Mouse (Mus musculus) midbrain, embryonic 12.5 days (tissue): ENCODE measurements around the gene Spin2c. TPM values are rescaled to one million over a fixed set of nuclear protein-coding genes. Genes with fewer than 3 reads are reported as not detected.

Source experiments
- ATAC-seq: fragments of 200-750 bp; cut with Nextera tagmentation; 2 replicates; pipeline ENCODE4 v1.8.0; 2017; ENCODE audit warnings: low read depth, moderate TSS enrichment, moderate library complexity; ENCODE audit not compliant: low FRiP score
- H3K27ac ChIP-seq: fragments of 300-500 bp; sonication (generic); replicated peaks from 2 replicates; pipeline ENCODE4 v1.5.1; 2016; ENCODE audit warnings: mild to moderate bottlenecking
- H3K27me3 ChIP-seq: fragments of 300-500 bp; sonication (generic); 2 replicates; pipeline ENCODE4 v1.6.1; 2016; ENCODE audit warnings: mild to moderate bottlenecking
- H3K36me3 ChIP-seq: fragments of 300-500 bp; sonication (generic); 2 replicates; pipeline ENCODE4 v1.6.1; 2016
- H3K4me1 ChIP-seq: fragments of 300-500 bp; sonication (generic); 2 replicates; pipeline ENCODE4 v1.6.1; 2016
- H3K4me2 ChIP-seq: fragments of 300-500 bp; sonication (generic); replicated peaks from 2 replicates; pipeline ENCODE4 v1.6.1; 2016; ENCODE audit warnings: mild to moderate bottlenecking, moderate library complexity
- H3K4me3 ChIP-seq: fragments of 300-500 bp; sonication (generic); 2 replicates; pipeline ENCODE4 v1.5.1; 2016; ENCODE audit warnings: mild to moderate bottlenecking
- H3K9ac ChIP-seq: fragments of 300-500 bp; sonication (generic); replicated peaks from 2 replicates; pipeline ENCODE4 v1.6.1; 2016; ENCODE audit warnings: mild to moderate bottlenecking, moderate library complexity
- H3K9me3 ChIP-seq: fragments of 300-500 bp; sonication (generic); 2 replicates; pipeline ENCODE4 v1.6.1; 2016; ENCODE audit warnings: mild to moderate bottlenecking
- WGBS: fragments of 180-500 bp; shearing (Covaris S2); methylation state at CpG from one replicate; pipeline ENCODE4 v1.1.7; 2016; 5-methylcytosine and 5-hydroxymethylcytosine counted together
- polyA plus RNA-seq: library from polyadenylated mRNA; unstranded; fragments of >200 nt; fragmentation: Nextera tagmentation; extraction: Ambion mirVana; gene quantifications from 2 replicates; pipeline ENCODE4 v1.2.1, GENCODE M21; 2016

Spin2c gene
- polyA plus RNA-seq: 11.8 and 15.1 TPM in 2 replicates

DNA sequence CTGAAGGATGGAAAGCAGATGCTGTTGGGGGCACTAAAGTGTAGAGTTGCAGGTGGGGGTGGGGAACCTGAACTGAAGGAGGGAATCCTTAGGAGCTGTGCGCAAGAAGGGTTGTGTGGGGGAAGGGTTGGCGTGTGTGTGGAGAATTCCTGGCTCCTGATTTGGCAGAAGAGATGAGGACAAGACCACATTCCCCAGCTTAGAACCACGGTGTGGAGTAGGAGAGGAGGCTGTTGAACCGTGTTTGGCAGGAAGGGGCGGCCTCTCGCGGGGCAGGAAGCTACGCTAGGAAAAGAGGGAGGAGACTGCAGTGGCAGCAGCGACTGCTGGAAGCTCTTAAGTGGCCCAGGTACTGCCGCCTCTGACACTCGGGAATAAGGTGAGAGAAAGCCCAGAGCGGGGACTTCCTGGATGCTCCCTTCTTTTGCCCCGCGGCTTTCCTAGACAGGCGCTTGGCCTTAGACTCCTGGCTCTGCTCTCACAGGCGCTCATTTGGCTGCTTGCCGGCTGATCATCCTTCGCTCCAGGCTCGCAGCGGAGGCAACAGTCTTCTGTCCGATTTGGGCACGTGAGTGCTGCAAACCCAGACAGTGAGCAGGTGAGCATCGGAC, at the start of gene Spin2c:
Spin2c (plus strand) TSS at position 275 of the 611 bp plus-strand sequence.
- no peaks in the 10 kb centered on the region for H3K36me3 ChIP-seq
- H3K4me2 ChIP-seq: peak within 1 kb of the TSS; percentile 52
- H3K9me3 ChIP-seq: no peaks in the 10 kb centered on the region
- H3K4me3 ChIP-seq: peak within 1 kb of the TSS; percentile 52
- no peaks in the 10 kb centered on the region for H3K4me1 ChIP-seq
- ATAC-seq: peak; percentile 96
- no peak within 1 kb of the TSS for H3K27ac ChIP-seq
- no peaks in the 10 kb centered on the region for H3K27me3 ChIP-seq
- H3K9ac ChIP-seq: peak within 1 kb of the TSS; percentile 43; the same call in 1 of the 2 replicates
- 17% methylated on average over 23 of the region's 23 CpGs for WGBS

DNA sequence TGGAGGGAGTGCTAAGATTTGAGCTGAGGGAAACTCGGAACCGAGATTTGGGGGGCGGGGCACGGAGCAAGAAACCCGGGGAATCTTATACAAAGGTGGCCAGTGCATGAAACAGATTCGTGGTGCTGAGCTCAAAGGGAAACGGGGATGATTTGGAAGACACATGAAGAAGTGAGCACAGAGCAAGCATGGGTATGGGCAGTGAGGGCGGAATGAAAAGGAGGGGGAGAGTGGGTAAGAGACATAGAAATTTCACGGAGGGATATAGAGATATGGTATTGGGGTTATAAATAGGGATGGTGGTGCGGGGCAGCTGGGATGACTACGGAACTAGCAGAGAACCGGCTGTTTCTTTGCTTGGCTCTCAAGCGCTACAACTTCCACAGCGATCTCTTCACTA, 581 bp downstream of the Spin2c start:
- Histone ChIP-seq H3K36me3 (no peaks in the 10 kb centered on the region), H3K27me3 (no peaks in the 10 kb centered on the region), H3K4me3 (peak overlapping the region; percentile 52), H3K4me2 (peak overlapping the region; percentile 52), H3K9ac (peak overlapping the region; percentile 43; the same call in 1 of the 2 replicates), H3K4me1 (no peaks in the 10 kb centered on the region), H3K9me3 (no peaks in the 10 kb centered on the region), H3K27ac (no peak overlapping the region)
- WGBS: 22% methylated on average over 14 of the region's 14 CpGs
- ATAC-seq: peak; percentile 57

Other genes with a start within 250 kb of the Spin2c start
- 4.6 and 4.7 TPM in 2 replicates for gene Kctd12b, start 135.8 kb upstream of the Spin2c start, polyA plus RNA-seq
- gene Nbdy, start 108.6 kb upstream of the Spin2c start, polyA plus RNA-seq: 78.5 and 81.0 TPM in 2 replicates
- gene Samt1, start 180.4 kb downstream of the Spin2c start, polyA plus RNA-seq: not detected in 2 replicates
- not detected in 2 replicates for gene 4921511M17Rik, start 201.6 kb downstream of the Spin2c start, polyA plus RNA-seq
- gene Gm10057, start 222.8 kb downstream of the Spin2c start, polyA plus RNA-seq: not detected in 2 replicates